Mouse (Mus musculus): Measurements from ENCODE around the gene Pabpc6. TPM values are rescaled to one million over a fixed set of nuclear protein-coding genes. Genes with fewer than 3 reads are reported as not detected.

The Pabpc6 gene
- polyA plus RNA-seq (2014; fragmentation: Illumina TruSeq; extraction: RNeasy Lipid Tissue Mini Kit (QIAGEN cat#74804)), result not detected

DNA sequence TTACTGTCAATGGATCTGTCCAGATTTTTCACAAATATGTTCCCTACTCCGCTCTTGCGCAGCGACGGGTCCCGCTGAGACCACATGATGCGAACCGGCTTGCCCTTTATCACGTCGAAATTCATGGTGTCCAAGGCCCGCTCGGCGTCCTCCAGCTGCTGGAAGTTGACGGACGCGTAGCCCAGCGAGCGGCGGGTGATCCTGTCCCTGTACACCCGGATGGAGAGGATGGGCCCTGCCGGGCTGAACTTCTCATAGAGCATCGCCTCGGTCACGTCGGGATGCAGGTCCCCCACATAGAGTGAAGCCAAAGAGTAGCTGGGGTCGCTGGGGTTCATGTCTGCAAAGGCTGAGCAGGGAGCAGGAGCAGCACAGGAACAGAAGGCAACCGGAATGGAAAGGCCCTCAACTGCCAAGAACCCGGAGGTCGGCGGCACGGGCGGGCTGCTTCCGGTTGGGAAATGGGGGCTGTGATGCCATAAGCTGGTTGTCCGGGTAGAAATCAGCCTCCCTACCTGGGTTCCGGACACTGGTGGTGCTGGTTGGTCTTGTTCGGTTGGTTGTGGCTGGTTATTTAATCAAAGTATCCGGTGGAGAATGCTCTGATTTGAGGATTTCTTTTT lies at the start of gene Pabpc6:
Gene Pabpc6, minus strand, starts transcription at position 435 of the 623 bp plus-strand sequence.

Other genes starting within 250 kb of the Pabpc6 start
- gene Gm17728, start 247.7 kb downstream of the Pabpc6 start, polyA plus RNA-seq (2014; fragmentation: Illumina TruSeq; extraction: RNeasy Lipid Tissue Mini Kit (QIAGEN cat#74804)), result not detected

Measured in ovary, adult 10 weeks (tissue).